Mouse (Mus musculus) heart, adult 2 months (tissue): ENCODE data around the gene Dlx3.

ENCODE experiments used
- CTCF ChIP-seq: fragments of 200-600 bp; IDR thresholded peaks from 2 replicates; pipeline ENCODE4 v1.8.1; 2022; ENCODE audit warnings: antibody characterized with exemption, mild to moderate bottlenecking, moderate library complexity
- POLR2A ChIP-seq: fragments of 200-500 bp; IDR thresholded peaks from 2 replicates; pipeline ENCODE4 v1.6.1; 2011; ENCODE audit warnings: mild to moderate bottlenecking, low read depth, low read length, control low read depth; ENCODE audit not compliant: insufficient read depth

GRCm38 (mm10) chr11:95149462-95150268 is 29.7 kb downstream of the Dlx3 start:
- no peak for TF ChIP-seq POLR2A
- TF ChIP-seq CTCF, result no peak
